Mouse (Mus musculus) liver, embryonic 14.5 days (tissue): ENCODE data around the gene Ttc29. TPM values are rescaled to one million over a fixed set of nuclear protein-coding genes. Genes with fewer than 3 reads are reported as not detected.

Source experiments
- ATAC-seq: fragments of 200-750 bp; cut with Nextera tagmentation; 2 replicates; pipeline ENCODE4 v1.8.0; 2017; ENCODE audit warnings: moderate number of reproducible peaks, mild to moderate bottlenecking, moderate library complexity; ENCODE audit not compliant: insufficient read depth
- DNase-seq, 3 experiments: peaks; one replicate each; pipeline ENCODE4 v3.0.0-alpha.2; 2012 to 2013; ENCODE audit warnings: low read depth in 3 of 3, low spot score in 3 of 3
- H3K27ac ChIP-seq: fragments of 300-500 bp; sonication (generic); 2 replicates; pipeline ENCODE4 v1.5.1; 2014; ENCODE audit warnings: moderate library complexity, mild to moderate bottlenecking, control low read depth, inconsistent platforms
- H3K27me3 ChIP-seq: fragments of 300-500 bp; sonication (generic); 2 replicates; pipeline ENCODE4 v1.6.1; 2014; ENCODE audit warnings: mild to moderate bottlenecking, low read length, moderate library complexity; ENCODE audit not compliant: control insufficient read depth, insufficient read depth
- H3K36me3 ChIP-seq: fragments of 300-500 bp; sonication (generic); replicated peaks from 2 replicates; pipeline ENCODE4 v1.6.1; 2014; ENCODE audit warnings: low read depth; ENCODE audit not compliant: control insufficient read depth, insufficient read depth
- H3K4me1 ChIP-seq, 2 experiments: fragments of 200-500 bp in 1 of 2; fragments of 300-500 bp in 1 of 2; sonication (generic) in 1 of 2; replicated peaks; 2 replicates each; pipeline ENCODE4 v1.6.1; 2012 to 2014; ENCODE audit warnings: antibody characterized with exemption in 1 of 2, inconsistent platforms in 1 of 2, low read length in 1 of 2; ENCODE audit not compliant: control insufficient read depth in 2 of 2, insufficient read depth in 2 of 2
- H3K4me2 ChIP-seq: fragments of 300-500 bp; sonication (generic); 2 replicates; pipeline ENCODE4 v1.6.1; 2014; ENCODE audit warnings: low read depth, mild to moderate bottlenecking, control low read depth, moderate library complexity
- H3K4me3 ChIP-seq, 2 experiments: fragments of 200-500 bp in 1 of 2; fragments of 300-500 bp in 1 of 2; sonication (generic) in 1 of 2; 2 replicates each; pipeline ENCODE4 v1.5.1; 2012 to 2014; ENCODE audit warnings: low read depth in 2 of 2, low read length in 2 of 2, mild to moderate bottlenecking in 2 of 2, control low read depth in 1 of 2, inconsistent platforms in 1 of 2, moderate library complexity in 1 of 2; ENCODE audit not compliant: insufficient read depth in 1 of 2
- H3K9ac ChIP-seq: fragments of 300-500 bp; sonication (generic); replicated peaks from 2 replicates; pipeline ENCODE4 v1.6.1; 2014; ENCODE audit warnings: mild to moderate bottlenecking, control low read depth, moderate library complexity
- H3K9me3 ChIP-seq: fragments of 300-500 bp; sonication (generic); 2 replicates; pipeline ENCODE4 v1.6.1; 2016; ENCODE audit warnings: low read length, mixed read lengths; ENCODE audit not compliant: control insufficient read depth
- CTCF ChIP-seq: IDR thresholded peaks from 2 replicates; pipeline ENCODE4 v1.5.1; 2016; ENCODE audit warnings: antibody characterized with exemption, low read depth, control low read depth
- EP300 ChIP-seq: IDR thresholded peaks from 2 replicates; pipeline ENCODE4 v1.6.1; 2016; ENCODE audit warnings: antibody characterized with exemption, low read depth
- WGBS: fragments of 180-500 bp; shearing (Covaris S2); extraction: QIAGEN DNeasy Blood & Tissue Kit; methylation state at CpG from one replicate; pipeline ENCODE4 v1.1.7; 2014; ENCODE audit not compliant: insufficient replicate concordance; 5-methylcytosine and 5-hydroxymethylcytosine counted together
- polyA plus RNA-seq, 2 experiments: library from polyadenylated mRNA; depleted of rRNA in 1 of 2; stranded (reverse) in 1 of 2; unstranded in 1 of 2; fragments of >200 nt; fragmentation: Nextera tagmentation in 1 of 2; extraction: Ambion mirVana in 1 of 2; gene quantifications; 2 replicates each; pipeline versions ENCODE4 v1.2.1 to v1.2.3; 2012 to 2014

The Ttc29 gene
- polyA plus RNA-seq, 2 experiments, result not detected

- no peaks in the 10 kb centered on the region for H3K27me3 ChIP-seq
- ATAC-seq, result no peak
- no peaks in the 10 kb centered on the region for H3K9me3 ChIP-seq
- H3K4me2 ChIP-seq, result no peak overlapping the region
- TF ChIP-seq EP300 (no peak), CTCF (no peak)
- no peak overlapping the region for H3K9ac ChIP-seq
- 66% methylated on average over 3 of the region's 3 CpGs for WGBS
- no peaks in the 10 kb centered on the region for H3K36me3 ChIP-seq
- no peaks in the 10 kb centered on the region for H3K4me1 ChIP-seq
- no peak overlapping the region for H3K4me3 ChIP-seq
- no peak for DNase-seq
- no peak overlapping the region for H3K27ac ChIP-seq
These were observed 41.9 kb downstream of the Ttc29 start for GRCm38 (mm10) chr8:78255011-78255410.

DNA sequence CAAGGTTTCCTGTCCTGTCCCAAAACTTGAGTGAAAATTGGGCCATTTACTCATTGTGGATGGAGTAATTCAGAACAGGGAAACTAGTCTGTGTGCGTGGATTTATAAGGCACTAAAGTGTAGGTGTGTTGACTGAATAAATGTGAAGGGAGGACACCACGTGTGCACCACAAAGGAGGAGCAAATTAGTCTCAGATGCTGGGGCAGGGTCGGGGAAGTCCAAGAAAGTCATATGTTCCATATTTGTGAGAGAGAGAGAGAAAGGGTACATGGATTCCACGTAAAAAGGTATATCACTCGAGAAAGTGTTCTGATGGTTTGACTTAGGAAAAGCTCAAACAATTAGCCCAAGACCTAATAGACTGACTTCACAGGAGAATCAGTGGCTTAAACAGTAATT lies 52.4 kb downstream of the Ttc29 start:
- H3K36me3 ChIP-seq, result no peaks in the 10 kb centered on the region
- no peaks in the 10 kb centered on the region for H3K9me3 ChIP-seq
- ATAC-seq, result no peak
- no peak overlapping the region for H3K4me2 ChIP-seq
- H3K9ac ChIP-seq, result no peak overlapping the region
- WGBS, result 52% methylated on average over 5 of the region's 5 CpGs
- H3K4me1 ChIP-seq, result no peaks in the 10 kb centered on the region
- no peak overlapping the region for H3K4me3 ChIP-seq
- H3K27me3 ChIP-seq, result no peaks in the 10 kb centered on the region
- DNase-seq, result no peak
- no peak overlapping the region for H3K27ac ChIP-seq
- TF ChIP-seq EP300 (no peak), CTCF (no peak)

- TF ChIP-seq EP300 (no peak), CTCF (no peak)
- Histone ChIP-seq H3K27me3 (no peaks in the 10 kb centered on the region), H3K9ac (no peak overlapping the region), H3K4me2 (no peak overlapping the region), H3K4me3 (no peak overlapping the region), H3K27ac (no peak overlapping the region), H3K9me3 (no peaks in the 10 kb centered on the region), H3K4me1 (no peaks in the 10 kb centered on the region), H3K36me3 (no peaks in the 10 kb centered on the region)
- ATAC-seq (no peak), DNase-seq (no peak)
- 36% methylated on average over 3 of the region's 3 CpGs for WGBS
These were observed 53.1 kb downstream of the Ttc29 start for GRCm38 (mm10) chr8:78266231-78266630.

DNA sequence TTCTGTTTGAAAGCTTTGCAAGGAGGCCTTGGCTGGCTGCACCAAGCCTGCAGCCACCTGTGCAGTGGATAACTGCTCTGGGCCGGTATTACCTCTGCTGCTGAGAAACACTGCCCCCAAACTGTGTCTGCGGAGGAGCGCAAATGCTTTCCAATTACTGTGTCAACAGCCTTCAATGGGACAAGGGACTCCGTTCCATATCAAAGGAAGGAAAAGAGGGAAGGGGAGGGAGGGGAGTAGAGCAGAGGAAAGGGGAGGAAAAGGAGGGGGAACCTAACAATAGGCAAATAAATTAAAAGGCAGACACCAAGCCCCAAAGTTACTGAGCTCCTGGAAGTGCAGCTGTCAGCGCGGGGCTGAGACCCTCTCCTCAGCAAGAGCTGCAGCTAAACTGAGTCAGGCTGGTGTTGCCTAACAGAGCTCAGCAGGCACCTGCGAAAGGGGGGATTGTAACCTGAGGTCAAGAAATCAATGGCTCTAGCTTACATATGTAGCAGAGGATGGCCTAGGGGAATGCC lies 54.9 kb downstream of the Ttc29 start:
- Histone ChIP-seq H3K4me2 (no peak overlapping the region), H3K4me3 (no peak overlapping the region), H3K36me3 (no peaks in the 10 kb centered on the region), H3K4me1 (no peaks in the 10 kb centered on the region), H3K27me3 (no peaks in the 10 kb centered on the region), H3K9me3 (no peaks in the 10 kb centered on the region), H3K9ac (no peak overlapping the region), H3K27ac (no peak overlapping the region)
- 20% methylated on average over 7 of the region's 7 CpGs for WGBS
- ATAC-seq (no peak), DNase-seq (no peak)
- TF ChIP-seq EP300 (no peak), CTCF (no peak)

GRCm38 (mm10) chr8:78269281-78269680 lies 56.2 kb downstream of the Ttc29 start:
- no peak for ATAC-seq
- H3K9me3 ChIP-seq, result no peaks in the 10 kb centered on the region
- H3K27ac ChIP-seq, result no peak overlapping the region
- H3K27me3 ChIP-seq, result no peaks in the 10 kb centered on the region
- TF ChIP-seq CTCF, result no peak
- TF ChIP-seq EP300, result no peak
- 63% methylated on average over 10 of the region's 10 CpGs for WGBS
- no peaks in the 10 kb centered on the region for H3K36me3 ChIP-seq
- H3K4me1 ChIP-seq, result no peaks in the 10 kb centered on the region
- no peak for DNase-seq
- H3K9ac ChIP-seq, result no peak overlapping the region
- H3K4me2 ChIP-seq, result no peak overlapping the region
- no peak overlapping the region for H3K4me3 ChIP-seq
